Mouse (Mus musculus): ENCODE data around the gene Pex11b. TPM values are rescaled to one million over a fixed set of nuclear protein-coding genes. Genes with fewer than 3 reads are reported as not detected.

Pex11b gene
- polyA plus RNA-seq, 1 experiment from 2014 or later: 44.6 TPM

DNA sequence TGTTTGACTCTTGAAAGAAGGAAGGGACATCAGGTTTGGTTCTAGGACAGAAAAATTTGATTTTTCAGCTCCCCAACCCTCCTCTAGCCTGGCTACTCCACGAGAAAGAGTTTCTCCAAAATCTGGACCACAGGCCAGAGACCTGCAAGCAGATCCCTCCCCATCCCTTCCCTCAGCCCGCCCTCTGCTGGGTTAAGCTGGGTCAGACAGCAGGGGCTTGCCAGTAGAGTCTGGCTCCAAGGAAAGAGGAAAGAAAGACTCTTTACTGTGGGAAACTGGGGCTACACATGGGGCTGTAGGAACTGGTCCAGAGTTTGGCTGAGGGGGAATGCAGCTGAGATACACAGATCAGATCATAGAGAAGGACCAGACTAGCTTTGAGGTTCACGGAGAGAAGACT is 57.3 kb downstream of the Pex11b start:
- Histone ChIP-seq H3K27ac (ENCODE audit: low read length) (peak overlapping the region; percentile 23; the same call in 1 of the 2 replicates), H3K36me3 (ENCODE audit: control insufficient read depth, insufficient read depth, low read length) (no peaks in the 10 kb centered on the region), H3K9ac (ENCODE audit: low read length) (no peak overlapping the region; the same call in 1 of the 2 replicates), H3K4me3 (replicated peaks; ENCODE audit: low read length) (no peak overlapping the region), H3K27me3 (ENCODE audit: control insufficient read depth, insufficient read depth, low read length) (no peaks in the 10 kb centered on the region), H3K4me1 (ENCODE audit: control insufficient read depth, insufficient read depth, low read length) (peaks cover 8% of the 10 kb centered on the region), H3K4me2 (ENCODE audit: low read depth, low read length) (0 out of 2 replicates have a peak overlapping the region, but pooled peaks have one; percentile 12), H3K9me3 (replicated peaks; ENCODE audit: control insufficient read depth, low read length) (no peaks in the 10 kb centered on the region)
- 12% methylated on average over 3 of the region's 3 CpGs for WGBS
- ATAC-seq (ENCODE audit: insufficient read depth, low FRiP score): no peak

DNA sequence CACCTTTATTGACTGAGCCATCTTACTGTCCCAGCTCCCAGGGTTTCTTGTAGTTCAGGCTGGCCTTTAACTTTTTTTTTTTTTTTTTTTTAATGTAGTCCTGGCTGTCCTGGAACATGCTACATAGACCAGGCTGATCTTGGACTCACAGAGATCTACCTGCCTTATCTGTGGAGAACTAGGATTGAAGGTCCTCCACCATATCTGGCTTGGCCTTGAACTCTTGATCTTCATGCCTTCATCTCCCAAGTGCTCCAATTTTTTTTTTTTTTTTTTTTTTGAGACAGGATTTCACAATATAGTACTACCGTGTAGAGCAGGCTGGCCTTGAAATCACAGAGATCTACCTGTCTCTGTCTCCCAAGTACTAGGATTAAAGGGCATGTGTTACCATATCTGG is 58.4 kb downstream of the Pex11b start:
- H3K27ac ChIP-seq (ENCODE audit: low read length): no peak overlapping the region
- H3K27me3 ChIP-seq (ENCODE audit: control insufficient read depth, insufficient read depth, low read length): no peaks in the 10 kb centered on the region
- H3K4me1 ChIP-seq (ENCODE audit: control insufficient read depth, insufficient read depth, low read length): peaks cover 16% of the 10 kb centered on the region
- no peak overlapping the region for H3K9ac ChIP-seq (ENCODE audit: low read length)
- no peak overlapping the region for H3K4me3 ChIP-seq (replicated peaks; ENCODE audit: low read length)
- no peak overlapping the region for H3K4me2 ChIP-seq (ENCODE audit: low read depth, low read length)
- WGBS: 65% methylated on average over 1 of the region's 1 CpGs
- H3K36me3 ChIP-seq (ENCODE audit: control insufficient read depth, insufficient read depth, low read length): no peaks in the 10 kb centered on the region
- ATAC-seq (ENCODE audit: insufficient read depth, low FRiP score): no peak
- no peaks in the 10 kb centered on the region for H3K9me3 ChIP-seq (replicated peaks; ENCODE audit: control insufficient read depth, low read length)

Other genes with a start within 250 kb of the Pex11b start
- gene BC107364, start 183.1 kb upstream of the Pex11b start, polyA plus RNA-seq (2015; fragmentation: Nextera tagmentation; extraction: Ambion mirVana): 0.17 and 0.29 TPM in 2 replicates
- gene Hfe2, start 110.2 kb upstream of the Pex11b start, polyA plus RNA-seq (2015; fragmentation: Nextera tagmentation; extraction: Ambion mirVana): 0.50 and 3.8 TPM in 2 replicates
- 164 and 179 TPM in 2 replicates for gene Txnip, start 77.4 kb upstream of the Pex11b start, polyA plus RNA-seq (2015; fragmentation: Nextera tagmentation; extraction: Ambion mirVana)
- gene Gm16253, start 58.4 kb upstream of the Pex11b start, polyA plus RNA-seq (2015; fragmentation: Nextera tagmentation; extraction: Ambion mirVana): 0.89 and 1.1 TPM in 2 replicates
- gene Polr3gl, start 41.2 kb upstream of the Pex11b start, polyA plus RNA-seq (2015; fragmentation: Nextera tagmentation; extraction: Ambion mirVana): 26.4 and 29.8 TPM in 2 replicates
- gene Ankrd34a, start 38.7 kb upstream of the Pex11b start, polyA plus RNA-seq (2015; fragmentation: Nextera tagmentation; extraction: Ambion mirVana): 2.2 and 2.7 TPM in 2 replicates
- 7.2 and 7.5 TPM in 2 replicates for gene Lix1l, start 34.2 kb upstream of the Pex11b start, polyA plus RNA-seq (2015; fragmentation: Nextera tagmentation; extraction: Ambion mirVana)
- gene Rbm8a, start 5.4 kb upstream of the Pex11b start, polyA plus RNA-seq (2015; fragmentation: Nextera tagmentation; extraction: Ambion mirVana): 102 and 104 TPM in 2 replicates
- 0.07 and 0.09 TPM in 2 replicates for gene Gm42957, start 98 bp downstream of the Pex11b start, polyA plus RNA-seq (2015; fragmentation: Nextera tagmentation; extraction: Ambion mirVana)
- gene Itga10, start 10.2 kb downstream of the Pex11b start, polyA plus RNA-seq (2015; fragmentation: Nextera tagmentation; extraction: Ambion mirVana): 0.85 and 1.2 TPM in 2 replicates
- 8.0 and 10.5 TPM in 2 replicates for gene Ankrd35, start 34.8 kb downstream of the Pex11b start, polyA plus RNA-seq (2015; fragmentation: Nextera tagmentation; extraction: Ambion mirVana)
- gene Pias3, start 61.0 kb downstream of the Pex11b start, polyA plus RNA-seq (2015; fragmentation: Nextera tagmentation; extraction: Ambion mirVana): 54.6 and 60.2 TPM in 2 replicates
- 7.0 and 9.2 TPM in 2 replicates for gene Nudt17, start 73.2 kb downstream of the Pex11b start, polyA plus RNA-seq (2015; fragmentation: Nextera tagmentation; extraction: Ambion mirVana)
- 30.3 and 33.9 TPM in 2 replicates for gene Polr3c, start 92.3 kb downstream of the Pex11b start, polyA plus RNA-seq (2015; fragmentation: Nextera tagmentation; extraction: Ambion mirVana)
- 34.0 and 38.4 TPM in 2 replicates for gene Rnf115, start 92.3 kb downstream of the Pex11b start, polyA plus RNA-seq (2015; fragmentation: Nextera tagmentation; extraction: Ambion mirVana)
- 4.6 and 5.2 TPM in 2 replicates for gene Pdzk1, start 193.9 kb downstream of the Pex11b start, polyA plus RNA-seq (2015; fragmentation: Nextera tagmentation; extraction: Ambion mirVana)
- 0.20 and 0.30 TPM in 2 replicates for gene Cd160, start 194.0 kb downstream of the Pex11b start, polyA plus RNA-seq (2015; fragmentation: Nextera tagmentation; extraction: Ambion mirVana)